Mouse (Mus musculus): ENCODE data around the gene Gcnt4. TPM values are rescaled to one million over a fixed set of nuclear protein-coding genes. Genes with fewer than 3 reads are reported as not detected.

The Gcnt4 gene
- polyA plus RNA-seq, 1 experiment from 2014 or later = 0.29 TPM

DNA sequence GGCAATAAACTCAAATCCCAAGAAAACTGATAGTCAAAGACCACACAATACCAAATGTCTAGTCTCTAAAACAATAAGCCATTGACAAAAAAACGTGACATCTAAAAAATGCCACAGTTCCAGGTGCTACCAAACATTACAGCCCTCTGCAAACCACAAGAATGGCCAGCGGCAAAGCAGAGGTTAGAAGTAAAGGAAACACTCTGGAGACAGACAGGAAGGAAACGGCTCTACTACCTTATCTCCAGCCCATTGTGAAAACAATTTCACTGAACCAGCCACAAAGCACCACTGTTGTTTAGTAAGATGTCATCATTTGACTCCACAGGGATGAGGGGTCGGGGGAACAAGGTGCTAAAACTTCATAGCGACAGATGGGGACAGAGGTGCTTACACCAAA, 70.8 kb downstream of the Gcnt4 start:
- H3K36me3 ChIP-seq (ENCODE audit: control insufficient read depth, insufficient read depth, low read length) = no peaks in the 10 kb centered on the region
- no peak overlapping the region for H3K4me2 ChIP-seq
- no peak for ATAC-seq (ENCODE audit: low FRiP score)
- no peak overlapping the region for H3K4me3 ChIP-seq (ENCODE audit: low read depth, low read length)
- no peak overlapping the region for H3K9ac ChIP-seq (ENCODE audit: low read length)
- DNase-seq (ENCODE audit: low spot score, missing footprints) = no peak
- WGBS = 83% methylated on average over 5 of the region's 5 CpGs
- H3K27ac ChIP-seq (ENCODE audit: low read depth, low read length) = no peak overlapping the region
- no peaks in the 10 kb centered on the region for H3K9me3 ChIP-seq (ENCODE audit: control insufficient read depth, low read length)
- no peaks in the 10 kb centered on the region for H3K27me3 ChIP-seq (ENCODE audit: control insufficient read depth, insufficient read depth, low read length)
- no peaks in the 10 kb centered on the region for H3K4me1 ChIP-seq (ENCODE audit: control insufficient read depth, insufficient read depth, low read length)

GRCm38 (mm10) chr13:96997080-96997479, 72.6 kb downstream of the Gcnt4 start:
- Histone ChIP-seq H3K36me3 (ENCODE audit: control insufficient read depth, insufficient read depth, low read length) (no peaks in the 10 kb centered on the region), H3K27ac (ENCODE audit: low read depth, low read length) (no peak overlapping the region), H3K27me3 (ENCODE audit: control insufficient read depth, insufficient read depth, low read length) (no peaks in the 10 kb centered on the region), H3K4me3 (ENCODE audit: low read depth, low read length) (no peak overlapping the region), H3K4me1 (ENCODE audit: control insufficient read depth, insufficient read depth, low read length) (no peaks in the 10 kb centered on the region), H3K4me2 (no peak overlapping the region), H3K9me3 (ENCODE audit: control insufficient read depth, low read length) (no peaks in the 10 kb centered on the region), H3K9ac (ENCODE audit: low read length) (no peak overlapping the region)
- 65% methylated on average over 1 of the region's 1 CpGs for WGBS
- ATAC-seq (ENCODE audit: low FRiP score) (no peak), DNase-seq (ENCODE audit: low spot score, missing footprints) (no peak)

Other genes with a start within 250 kb of the Gcnt4 start
- 0.05 and 0.08 TPM in 2 replicates for gene Ankrd31, start 176.4 kb upstream of the Gcnt4 start, polyA plus RNA-seq (2014; fragmentation: Nextera tagmentation; extraction: Ambion mirVana)
- not detected in 2 replicates for gene 1700029F12Rik, start 109.7 kb downstream of the Gcnt4 start, polyA plus RNA-seq (2014; fragmentation: Nextera tagmentation; extraction: Ambion mirVana)
- gene Fam169a, start 142.6 kb downstream of the Gcnt4 start, polyA plus RNA-seq (2014; fragmentation: Nextera tagmentation; extraction: Ambion mirVana) = 13.9 and 14.0 TPM in 2 replicates
- 0.48 and 0.53 TPM in 2 replicates for gene Gm6169, start 174.5 kb downstream of the Gcnt4 start, polyA plus RNA-seq (2014; fragmentation: Nextera tagmentation; extraction: Ambion mirVana)
- 32.8 and 36.6 TPM in 2 replicates for gene Gfm2, start 213.2 kb downstream of the Gcnt4 start, polyA plus RNA-seq (2014; fragmentation: Nextera tagmentation; extraction: Ambion mirVana)
- 64.7 and 69.8 TPM in 2 replicates for gene Nsa2, start 213.2 kb downstream of the Gcnt4 start, polyA plus RNA-seq (2014; fragmentation: Nextera tagmentation; extraction: Ambion mirVana)